Mouse (Mus musculus): ENCODE data around the gene Dpp6.

Gene Dpp6

GRCm38 (mm10) chr5:27732288-27732868, 915.4 kb downstream of the Dpp6 start:
- DNase-seq (ENCODE audit: low read depth, low spot score), result peak; percentile 53

GRCm38 (mm10) chr5:27737168-27737567, 920.2 kb downstream of the Dpp6 start:
- no peak for DNase-seq (ENCODE audit: low read depth, low spot score)

GRCm38 (mm10) chr5:27739216-27739615, 922.2 kb downstream of the Dpp6 start:
- no peak for DNase-seq (ENCODE audit: low read depth, low spot score)

- DNase-seq (ENCODE audit: low read depth, low spot score), result no peak
These were observed 927.9 kb downstream of the Dpp6 start for GRCm38 (mm10) chr5:27744944-27745343.

- no peak for DNase-seq (ENCODE audit: low read depth, low spot score)
These were observed 948.8 kb downstream of the Dpp6 start for GRCm38 (mm10) chr5:27765780-27766179.

- DNase-seq (ENCODE audit: low read depth, low spot score), result no peak
These were observed 950.9 kb downstream of the Dpp6 start for GRCm38 (mm10) chr5:27767948-27768347.

All from telencephalon, adult 2 months (tissue).